Mouse (Mus musculus) neural tube, embryonic 15.5 days (tissue): ENCODE measurements around the gene Slc35a2. TPM values are rescaled to one million over a fixed set of nuclear protein-coding genes. Genes with fewer than 3 reads are reported as not detected.
A peak's percentile ranks its signal among the peaks of the same experiment; 100 is the strongest.
"Not testable (repeated sequence)": the region's sequence is repeated elsewhere in the genome, so short reads cannot be mapped to it uniquely, and the experiment has no call there.

Experiments
- ATAC-seq: fragments of 200-750 bp; cut with Nextera tagmentation; 2 replicates; pipeline ENCODE4 v1.8.0; 2017; ENCODE audit warnings: mild to moderate bottlenecking, moderate TSS enrichment, moderate library complexity; ENCODE audit not compliant: low FRiP score
- H3K27ac ChIP-seq: fragments of 300-500 bp; sonication (generic); replicated peaks from 2 replicates; pipeline ENCODE4 v1.5.1; 2015; ENCODE audit warnings: mild to moderate bottlenecking, inconsistent platforms
- H3K27me3 ChIP-seq: fragments of 300-500 bp; sonication (generic); replicated peaks from 2 replicates; pipeline ENCODE4 v1.6.1; 2015; ENCODE audit warnings: inconsistent platforms
- H3K36me3 ChIP-seq: fragments of 300-500 bp; sonication (generic); 2 replicates; pipeline ENCODE4 v1.6.1; 2015; ENCODE audit warnings: inconsistent platforms
- H3K4me1 ChIP-seq: fragments of 300-500 bp; sonication (generic); 2 replicates; pipeline ENCODE4 v1.6.1; 2015; ENCODE audit warnings: inconsistent platforms
- H3K4me2 ChIP-seq: fragments of 300-500 bp; sonication (generic); 2 replicates; pipeline ENCODE4 v1.6.1; 2015; ENCODE audit warnings: inconsistent platforms, mild to moderate bottlenecking, moderate library complexity
- H3K4me3 ChIP-seq: fragments of 300-500 bp; sonication (generic); replicated peaks from 2 replicates; pipeline ENCODE4 v1.5.1; 2015; ENCODE audit warnings: mild to moderate bottlenecking, inconsistent platforms
- H3K9ac ChIP-seq: fragments of 300-500 bp; sonication (generic); replicated peaks from 2 replicates; pipeline ENCODE4 v1.6.1; 2015; ENCODE audit warnings: mild to moderate bottlenecking, inconsistent platforms
- H3K9me3 ChIP-seq: fragments of 300-500 bp; sonication (generic); replicated peaks from 2 replicates; pipeline ENCODE4 v1.6.1; 2016; ENCODE audit warnings: inconsistent platforms
- WGBS: fragments of 180-500 bp; shearing (Covaris S2); methylation state at CpG from one replicate; pipeline ENCODE4 v1.1.7; 2015; ENCODE audit warnings: mixed read lengths; 5-methylcytosine and 5-hydroxymethylcytosine counted together
- polyA plus RNA-seq: library from polyadenylated mRNA; unstranded; fragments of >200 nt; fragmentation: Nextera tagmentation; extraction: Ambion mirVana; gene quantifications from 2 replicates; pipeline ENCODE4 v1.2.1, GENCODE M21; 2015

The Slc35a2 gene
- polyA plus RNA-seq, 1 experiment from 2014 or later: 46.9 TPM

DNA sequence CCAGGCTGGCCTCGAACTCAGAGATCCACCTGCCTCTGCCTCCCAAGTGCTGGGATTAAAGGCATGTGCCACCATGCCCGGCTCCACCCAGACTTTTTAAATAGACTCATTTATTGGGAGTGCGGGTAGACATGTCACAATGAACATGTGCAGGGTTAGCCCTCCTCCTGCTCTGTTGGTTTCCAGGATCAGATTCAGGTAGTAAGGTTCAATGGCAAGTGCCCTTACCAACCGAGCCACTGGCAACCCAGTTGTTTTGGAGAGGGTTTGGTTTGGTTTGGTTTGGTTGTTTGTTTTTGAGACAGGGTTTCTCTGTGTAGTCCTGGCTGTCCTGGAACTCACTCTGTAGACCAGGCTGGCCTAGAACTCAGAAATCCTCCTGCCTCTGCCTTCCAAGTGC, 25.4 kb downstream of the Slc35a2 start, which contains the start of gene Gm10490:
Gm10490 (plus strand) TSS at position 301 of the 400 bp plus-strand sequence.
- not testable (repeated sequence) for H3K9ac ChIP-seq, H3K27ac ChIP-seq, H3K27me3 ChIP-seq, H3K4me1 ChIP-seq, H3K4me2 ChIP-seq, H3K9me3 ChIP-seq, H3K36me3 ChIP-seq, ATAC-seq, H3K4me3 ChIP-seq
- WGBS: 90% methylated on average over 4 of the region's 4 CpGs

GRCm38 (mm10) chrX:7910473-7910872, 26.6 kb downstream of the Slc35a2 start:
- ATAC-seq: no peak
- Histone ChIP-seq H3K9ac (no peak overlapping the region), H3K27ac (no peak overlapping the region), H3K4me2 (no peak overlapping the region), H3K36me3 (peaks cover 6% of the 10 kb centered on the region; the same call in 1 of the 2 replicates), H3K4me1 (no peaks in the 10 kb centered on the region), H3K9me3 (no peaks in the 10 kb centered on the region), H3K27me3 (no peaks in the 10 kb centered on the region), H3K4me3 (no peak overlapping the region)
- 56% methylated on average over 6 of the region's 6 CpGs for WGBS

DNA sequence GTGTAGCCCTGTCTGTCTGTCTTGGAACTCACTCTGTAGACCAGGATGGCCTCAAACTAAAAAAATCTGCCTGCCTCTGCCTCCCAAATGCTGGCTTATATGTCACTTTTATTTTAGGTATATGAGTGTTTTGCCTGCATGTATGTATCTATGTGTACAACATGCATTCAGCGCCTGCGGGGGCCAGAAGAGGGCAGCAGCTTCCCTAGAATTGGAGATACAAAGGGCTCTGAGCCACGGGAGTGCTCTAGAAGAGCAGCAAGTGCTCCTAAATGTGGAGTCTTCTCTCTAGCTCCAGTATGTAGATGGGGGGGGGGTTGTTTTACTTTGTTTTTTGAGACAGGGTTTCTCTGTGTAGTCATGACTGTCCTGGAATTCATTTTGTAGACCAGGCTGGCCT, 31.8 kb downstream of the Slc35a2 start:
- H3K27ac ChIP-seq, H3K9ac ChIP-seq, H3K4me1 ChIP-seq, H3K36me3 ChIP-seq, H3K27me3 ChIP-seq, H3K4me2 ChIP-seq, H3K9me3 ChIP-seq, H3K4me3 ChIP-seq, ATAC-seq: not testable (repeated sequence)
- WGBS: 19% methylated on average over 3 of the region's 3 CpGs

DNA sequence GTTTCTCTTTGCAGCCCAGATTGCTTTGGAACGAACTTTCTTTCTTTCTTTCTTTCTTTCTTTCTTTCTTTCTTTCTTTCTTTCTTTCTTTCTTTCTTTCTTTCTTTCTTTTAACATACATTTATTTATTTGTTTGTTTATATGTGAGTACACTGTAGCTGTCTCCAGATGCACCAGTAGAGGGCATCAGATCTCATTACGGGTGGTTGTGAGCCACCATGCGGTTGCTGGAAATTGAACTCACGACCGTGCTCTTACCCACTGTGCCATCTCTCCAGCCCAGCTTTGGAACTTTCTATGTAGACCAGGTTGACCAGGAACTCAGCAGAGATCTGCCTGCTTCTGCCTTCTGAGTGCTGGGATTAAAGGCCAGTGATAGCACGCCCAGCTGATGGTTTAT, 34.1 kb downstream of the Slc35a2 start:
- H3K4me2 ChIP-seq, ATAC-seq, H3K9ac ChIP-seq, H3K4me1 ChIP-seq, H3K4me3 ChIP-seq, H3K36me3 ChIP-seq, H3K27ac ChIP-seq, H3K27me3 ChIP-seq, H3K9me3 ChIP-seq: not testable (repeated sequence)
- WGBS: 75% methylated on average over 6 of the region's 6 CpGs

DNA sequence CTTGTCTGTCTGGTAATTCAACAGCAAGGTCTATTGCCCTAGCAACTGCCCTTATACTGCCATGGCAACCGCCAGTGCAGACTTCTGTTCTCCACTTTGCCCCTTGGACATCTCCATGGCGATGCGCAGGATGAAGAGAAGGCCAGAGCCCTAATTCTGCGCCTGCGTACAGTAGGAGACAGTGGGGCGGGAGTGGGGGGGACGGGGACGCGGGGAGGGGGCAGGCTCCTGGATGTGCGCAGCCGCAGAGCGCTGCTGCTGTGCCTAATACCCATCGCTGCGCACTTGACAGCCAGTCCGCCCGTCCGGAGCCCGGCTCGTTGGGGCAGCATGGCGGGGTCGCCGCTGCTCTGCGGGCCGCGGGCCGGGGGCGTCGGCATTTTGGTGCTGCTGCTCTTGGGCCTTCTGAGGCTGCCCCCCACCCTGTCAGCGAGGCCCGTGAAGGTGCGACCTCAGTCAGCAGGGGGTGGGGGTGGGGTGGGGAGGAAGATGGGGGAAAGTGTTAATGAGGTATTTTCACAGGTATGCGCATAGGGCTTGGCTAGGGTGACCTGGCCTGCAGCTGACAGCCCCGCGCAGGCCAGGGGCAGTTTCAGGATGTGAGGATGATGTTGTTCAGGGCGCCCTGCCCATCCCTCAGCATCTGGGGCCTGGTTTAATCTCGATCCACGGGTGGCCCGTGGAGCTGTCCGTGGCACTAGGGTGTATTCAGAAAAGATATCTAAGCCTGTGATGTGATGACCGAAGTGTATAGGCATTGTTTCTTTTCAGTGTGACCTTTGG, 36.0 kb downstream of the Slc35a2 start, which contains the start of gene Pcsk1n:
Pcsk1n (plus strand) TSS at position 222 of the 783 bp plus-strand sequence.
- Histone ChIP-seq H3K27ac (peak within 1 kb of the TSS; percentile 79), H3K36me3 (no peaks in the 10 kb centered on the region), H3K9ac (peak within 1 kb of the TSS; percentile 58), H3K4me1 (peaks cover 11% of the 10 kb centered on the region), H3K4me3 (peak within 1 kb of the TSS; percentile 51), H3K27me3 (no peaks in the 10 kb centered on the region), H3K4me2 (peak within 1 kb of the TSS; percentile 65), H3K9me3 (no peaks in the 10 kb centered on the region)
- peak; percentile 91 for ATAC-seq
- 17% methylated on average over 39 of the region's 40 CpGs for WGBS

DNA sequence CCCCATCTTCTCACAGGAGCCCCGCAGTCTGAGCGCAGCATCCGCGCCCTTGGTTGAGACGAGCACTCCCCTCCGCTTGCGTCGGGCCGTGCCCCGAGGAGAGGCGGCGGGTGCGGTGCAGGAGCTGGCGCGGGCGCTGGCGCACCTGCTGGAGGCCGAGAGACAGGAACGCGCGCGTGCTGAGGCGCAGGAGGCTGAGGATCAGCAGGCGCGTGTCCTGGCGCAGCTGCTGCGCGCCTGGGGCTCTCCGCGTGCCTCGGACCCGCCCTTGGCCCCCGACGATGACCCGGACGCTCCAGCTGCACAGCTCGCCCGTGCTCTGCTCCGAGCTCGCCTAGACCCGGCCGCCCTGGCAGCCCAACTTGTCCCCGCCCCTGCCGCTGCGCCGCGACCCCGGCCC, 38.2 kb downstream of the Slc35a2 start:
- H3K4me2 ChIP-seq: peak overlapping the region; percentile 65
- H3K9ac ChIP-seq: peak overlapping the region; percentile 58; the same call in 1 of the 2 replicates
- H3K4me1 ChIP-seq: peaks cover 11% of the 10 kb centered on the region
- 18% methylated on average over 31 of the region's 48 CpGs for WGBS
- no peaks in the 10 kb centered on the region for H3K9me3 ChIP-seq
- peak overlapping the region; percentile 51 for H3K4me3 ChIP-seq
- peak overlapping the region; percentile 79; the same call in 1 of the 2 replicates for H3K27ac ChIP-seq
- ATAC-seq: no peak
- no peaks in the 10 kb centered on the region for H3K36me3 ChIP-seq
- H3K27me3 ChIP-seq: no peaks in the 10 kb centered on the region

DNA sequence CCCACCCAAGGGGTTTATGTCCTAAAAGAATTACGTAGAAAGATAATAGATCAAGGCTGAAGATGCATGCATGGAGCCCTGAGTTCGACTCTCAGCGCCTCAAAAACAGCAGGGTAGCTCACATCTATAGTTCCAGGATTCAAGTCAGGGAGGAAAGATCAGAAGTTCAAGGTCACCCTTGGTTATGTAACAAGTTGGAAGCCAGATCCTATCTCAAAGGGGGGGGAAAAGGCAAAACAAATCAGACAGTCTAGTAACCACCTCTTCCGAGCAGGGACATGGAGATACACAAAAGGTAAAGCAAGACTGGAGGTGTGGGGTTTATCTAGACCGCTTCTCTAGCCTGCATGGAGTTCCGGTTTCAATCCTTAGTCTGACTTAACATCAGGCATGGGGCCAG, 42.4 kb downstream of the Slc35a2 start:
- peaks cover 9% of the 10 kb centered on the region; the same call in 1 of the 2 replicates for H3K36me3 ChIP-seq
- no peak overlapping the region for H3K4me3 ChIP-seq
- H3K9me3 ChIP-seq: no peaks in the 10 kb centered on the region
- no peak overlapping the region for H3K9ac ChIP-seq
- 70% methylated on average over 6 of the region's 6 CpGs for WGBS
- no peak for ATAC-seq
- H3K27ac ChIP-seq: no peak overlapping the region
- H3K4me2 ChIP-seq: no peak overlapping the region
- peaks cover 11% of the 10 kb centered on the region for H3K4me1 ChIP-seq
- 0 out of 2 replicates have a peak, but pooled peaks cover 7% of the 10 kb centered on the region for H3K27me3 ChIP-seq

DNA sequence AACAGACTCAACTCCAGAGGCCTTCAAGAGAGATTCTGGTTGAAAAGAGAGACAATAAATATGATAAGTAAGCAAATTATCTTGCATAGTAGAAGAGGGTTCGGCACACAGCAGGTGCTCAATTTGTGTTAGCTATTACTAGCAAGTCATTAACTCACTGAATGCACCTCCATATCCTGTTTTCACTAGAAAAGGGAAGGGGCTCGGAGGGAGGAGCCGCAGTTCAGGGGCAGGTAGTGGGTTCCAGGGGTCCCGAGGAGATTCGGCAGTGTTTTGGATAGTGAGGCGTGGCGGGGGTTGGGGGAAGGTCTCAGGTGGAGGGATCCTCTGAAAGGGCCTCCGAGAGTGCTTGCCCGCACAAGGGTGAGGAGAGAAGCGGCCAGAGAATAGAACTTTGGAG, 43.3 kb downstream of the Slc35a2 start:
- WGBS: 23% methylated on average over 10 of the region's 10 CpGs
- Histone ChIP-seq H3K4me1 (peaks cover 11% of the 10 kb centered on the region), H3K9me3 (no peaks in the 10 kb centered on the region), H3K27ac (no peak overlapping the region), H3K4me3 (no peak overlapping the region), H3K9ac (no peak overlapping the region), H3K4me2 (no peak overlapping the region), H3K27me3 (0 out of 2 replicates have a peak, but pooled peaks cover 7% of the 10 kb centered on the region), H3K36me3 (peaks cover 17% of the 10 kb centered on the region)
- ATAC-seq: no peak

DNA sequence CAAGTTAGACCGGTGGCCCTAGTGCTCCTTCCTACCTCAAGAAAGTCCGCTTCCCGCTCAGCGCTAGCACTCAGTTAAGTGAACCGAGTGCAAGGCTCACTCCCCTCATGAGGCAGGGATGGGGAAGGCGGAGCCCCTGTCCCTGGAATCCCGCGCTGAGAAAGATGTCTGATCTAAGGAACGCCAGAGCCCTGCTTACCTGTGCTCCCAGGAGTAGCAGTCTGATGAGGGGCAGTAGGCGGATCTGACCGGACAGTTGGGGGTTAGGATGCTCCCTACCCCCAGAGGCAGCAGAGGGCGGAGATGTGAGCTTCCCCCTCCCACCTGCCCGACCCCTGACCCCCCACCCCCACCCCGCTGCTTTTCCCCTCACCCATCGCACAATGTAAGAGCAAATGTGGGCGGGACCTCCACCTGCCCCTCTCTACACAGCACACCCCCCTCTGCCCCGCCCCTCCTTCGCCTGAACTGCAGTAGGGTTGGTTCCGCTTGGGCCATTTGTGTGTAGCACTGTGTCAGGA, 44.5 kb downstream of the Slc35a2 start, which contains the start of gene Eras:
Eras (minus strand) TSS at position 338 of the 521 bp plus-strand sequence.
- Histone ChIP-seq H3K27me3 (0 out of 2 replicates have a peak, but pooled peaks cover 7% of the 10 kb centered on the region), H3K4me3 (no peak within 1 kb of the TSS), H3K27ac (no peak within 1 kb of the TSS), H3K36me3 (peaks cover 22% of the 10 kb centered on the region), H3K9ac (no peak within 1 kb of the TSS), H3K4me1 (peaks cover 2% of the 10 kb centered on the region), H3K9me3 (no peaks in the 10 kb centered on the region), H3K4me2 (no peak within 1 kb of the TSS)
- no peak for ATAC-seq
- WGBS: 20% methylated on average over 19 of the region's 19 CpGs

GRCm38 (mm10) chrX:7936874-7937273, 53.0 kb downstream of the Slc35a2 start:
- Histone ChIP-seq H3K4me2 (no peak overlapping the region), H3K4me1 (no peaks in the 10 kb centered on the region), H3K4me3 (no peak overlapping the region), H3K9ac (no peak overlapping the region), H3K27ac (no peak overlapping the region), H3K27me3 (no peaks in the 10 kb centered on the region), H3K36me3 (peaks cover 13% of the 10 kb centered on the region), H3K9me3 (no peaks in the 10 kb centered on the region)
- 44% methylated on average over 11 of the region's 11 CpGs for WGBS
- ATAC-seq: no peak

GRCm38 (mm10) chrX:7937667-7938066, 53.8 kb downstream of the Slc35a2 start:
- no peak overlapping the region for H3K4me3 ChIP-seq
- no peaks in the 10 kb centered on the region for H3K9me3 ChIP-seq
- no peaks in the 10 kb centered on the region for H3K27me3 ChIP-seq
- no peaks in the 10 kb centered on the region for H3K4me1 ChIP-seq
- WGBS: 94% methylated on average over 6 of the region's 6 CpGs
- no peak for ATAC-seq
- H3K9ac ChIP-seq: no peak overlapping the region
- H3K27ac ChIP-seq: no peak overlapping the region
- peaks cover 7% of the 10 kb centered on the region; the same call in 1 of the 2 replicates for H3K36me3 ChIP-seq
- no peak overlapping the region for H3K4me2 ChIP-seq
